Mouse (Mus musculus) kidney, adult 2 months (tissue): ENCODE results near the gene Gm17387. TPM values are rescaled to one million over a fixed set of nuclear protein-coding genes. Genes with fewer than 3 reads are reported as not detected.

ENCODE experiments used
- DNase-seq: peaks from one replicate; pipeline ENCODE4 v3.0.0; 2021
- H3K27ac ChIP-seq: fragments of 200-500 bp; 2 replicates; pipeline ENCODE4 v1.5.1; 2012; ENCODE audit warnings: low read depth, low read length, control low read depth, inconsistent platforms; ENCODE audit not compliant: insufficient read depth
- H3K27me3 ChIP-seq: fragments of 200-500 bp; replicated peaks from 2 replicates; pipeline ENCODE4 v1.6.1; 2012; ENCODE audit warnings: mild to moderate bottlenecking, moderate library complexity, low read length, inconsistent platforms; ENCODE audit not compliant: control insufficient read depth, insufficient read depth
- H3K36me3 ChIP-seq: fragments of 200-500 bp; 2 replicates; pipeline ENCODE4 v1.6.1; 2012; ENCODE audit warnings: mild to moderate bottlenecking, moderate library complexity, low read length, inconsistent platforms; ENCODE audit not compliant: control insufficient read depth, insufficient read depth
- H3K4me1 ChIP-seq: fragments of 200-500 bp; 2 replicates; pipeline ENCODE4 v1.6.1; 2011; ENCODE audit warnings: low read length; ENCODE audit not compliant: control insufficient read depth, insufficient read depth
- H3K4me3 ChIP-seq: fragments of 200-500 bp; 2 replicates; pipeline ENCODE4 v1.5.1; 2011; ENCODE audit warnings: mild to moderate bottlenecking, low read depth, low read length, control low read depth; ENCODE audit not compliant: insufficient read depth
- CTCF ChIP-seq: fragments of 200-500 bp; conservative IDR thresholded peaks from 2 replicates; pipeline ENCODE4 v1.5.1; 2011; ENCODE audit warnings: low read depth, mild to moderate bottlenecking, control low read depth, low read length, moderate library complexity, mixed read lengths; ENCODE audit not compliant: insufficient read depth, insufficient read length
- POLR2A ChIP-seq: fragments of 200-500 bp; IDR thresholded peaks from one replicate; pipeline ENCODE4 v1.6.1; 2011; ENCODE audit warnings: low read depth, low read length, control low read depth
- WGBS: fragments of 180-500 bp; shearing (Covaris S2); methylation state at CpG from one replicate; pipeline ENCODE4 v1.1.7; 2018; 5-methylcytosine and 5-hydroxymethylcytosine counted together
- polyA plus RNA-seq: library from polyadenylated mRNA; depleted of rRNA; stranded (reverse); fragments of >200 nt; gene quantifications from 2 replicates; pipeline ENCODE4 v1.2.3, GENCODE M21; 2012

Gene Gm17387
- polyA plus RNA-seq, 1 experiment: not detected

- Histone ChIP-seq H3K36me3 (no peaks in the 10 kb centered on the region), H3K4me3 (no peak overlapping the region), H3K27me3 (no peaks in the 10 kb centered on the region), H3K4me1 (0 out of 2 replicates have a peak, but pooled peaks cover 3% of the 10 kb centered on the region), H3K27ac (no peak overlapping the region)
- WGBS: 65% methylated on average over 5 of the region's 5 CpGs
- TF ChIP-seq CTCF (no peak), POLR2A (no peak)
- no peak for DNase-seq
Observed at GRCm38 (mm10) chr7:141006914-141007313, 22.0 kb upstream of the Gm17387 start.

GRCm38 (mm10) chr7:141008312-141008761, 20.6 kb upstream of the Gm17387 start:
- H3K4me1 ChIP-seq: 0 out of 2 replicates have a peak, but pooled peaks cover 3% of the 10 kb centered on the region
- TF ChIP-seq CTCF (peak; percentile 28; the same call in 1 of the 2 replicates), POLR2A (no peak)
- no peak overlapping the region for H3K27ac ChIP-seq
- H3K27me3 ChIP-seq: no peaks in the 10 kb centered on the region
- H3K4me3 ChIP-seq: no peak overlapping the region
- WGBS: 18% methylated on average over 7 of the region's 7 CpGs
- peak; percentile 38 for DNase-seq
- no peaks in the 10 kb centered on the region for H3K36me3 ChIP-seq

GRCm38 (mm10) chr7:141008938-141009660, 19.8 kb upstream of the Gm17387 start:
- TF ChIP-seq CTCF (peak; percentile 93), POLR2A (no peak)
- H3K4me1 ChIP-seq: 0 out of 2 replicates have a peak, but pooled peaks cover 3% of the 10 kb centered on the region
- no peaks in the 10 kb centered on the region for H3K27me3 ChIP-seq
- H3K27ac ChIP-seq: peak overlapping the region; percentile 62
- H3K36me3 ChIP-seq: no peaks in the 10 kb centered on the region
- peak overlapping the region; percentile 48; the same call in 1 of the 2 replicates for H3K4me3 ChIP-seq
- peak; percentile 87 for DNase-seq
- 7% methylated on average over 20 of the region's 20 CpGs for WGBS

GRCm38 (mm10) chr7:141009665-141010064, 19.3 kb upstream of the Gm17387 start:
- H3K4me1 ChIP-seq: 0 out of 2 replicates have a peak, but pooled peaks cover 3% of the 10 kb centered on the region
- DNase-seq: no peak
- TF ChIP-seq POLR2A (no peak), CTCF (no peak)
- H3K27me3 ChIP-seq: no peaks in the 10 kb centered on the region
- H3K4me3 ChIP-seq: peak overlapping the region; percentile 48
- 74% methylated on average over 9 of the region's 9 CpGs for WGBS
- H3K36me3 ChIP-seq: no peaks in the 10 kb centered on the region
- H3K27ac ChIP-seq: peak overlapping the region; percentile 62

GRCm38 (mm10) chr7:141010593-141010992, 18.3 kb upstream of the Gm17387 start, which contains the start of gene Ifitm3:
TSS of gene Ifitm3 (minus strand) at chr7:141010770.
- TF ChIP-seq CTCF (no peak), POLR2A (peak; percentile 57)
- DNase-seq: peak; percentile 86

GRCm38 (mm10) chr7:141011238-141011770, 17.6 kb upstream of the Gm17387 start:
- Histone ChIP-seq H3K4me1 (0 out of 2 replicates have a peak, but pooled peaks cover 3% of the 10 kb centered on the region), H3K27me3 (no peaks in the 10 kb centered on the region), H3K27ac (peak overlapping the region; percentile 86; the same call in 1 of the 2 replicates), H3K36me3 (no peaks in the 10 kb centered on the region), H3K4me3 (no peak overlapping the region)
- WGBS: 75% methylated on average over 7 of the region's 7 CpGs
- DNase-seq: peak; percentile 32
- TF ChIP-seq POLR2A (no peak), CTCF (no peak)

More at GRCm38 (mm10) chr7:141010593-141010992, 18.3 kb upstream of the Gm17387 start, which contains the start of gene Ifitm3:
- Histone ChIP-seq H3K27me3 (no peaks in the 10 kb centered on the region), H3K4me3 (peak within 1 kb of the TSS; percentile 48), H3K27ac (peak within 1 kb of the TSS; percentile 86), H3K36me3 (no peaks in the 10 kb centered on the region), H3K4me1 (0 out of 2 replicates have a peak, but pooled peaks cover 3% of the 10 kb centered on the region)
- 24% methylated on average over 10 of the region's 10 CpGs for WGBS
